Mouse (Mus musculus) stomach, embryonic 16.5 days (tissue): ENCODE data around the gene Aqr. TPM values are rescaled to one million over a fixed set of nuclear protein-coding genes. Genes with fewer than 3 reads are reported as not detected.

Source experiments
- ATAC-seq: fragments of 200-750 bp; cut with Nextera tagmentation; 2 replicates; pipeline ENCODE4 v1.8.0; 2017; ENCODE audit warnings: moderate number of reproducible peaks, moderate TSS enrichment; ENCODE audit not compliant: insufficient read depth, low FRiP score
- H3K27ac ChIP-seq: fragments of 300-500 bp; sonication (generic); 2 replicates; pipeline ENCODE4 v1.5.1; 2014; ENCODE audit warnings: low read length
- H3K27me3 ChIP-seq: fragments of 300-500 bp; sonication (generic); 2 replicates; pipeline ENCODE4 v1.6.1; 2014; ENCODE audit warnings: low read length, control low read depth, mixed read lengths; ENCODE audit not compliant: control insufficient read depth, insufficient read depth
- H3K36me3 ChIP-seq: fragments of 300-500 bp; sonication (generic); 2 replicates; pipeline ENCODE4 v1.6.1; 2014; ENCODE audit warnings: low read length; ENCODE audit not compliant: control insufficient read depth, insufficient read depth
- H3K4me1 ChIP-seq: fragments of 300-500 bp; sonication (generic); 2 replicates; pipeline ENCODE4 v1.6.1; 2014; ENCODE audit warnings: low read length, control low read depth, mixed read lengths; ENCODE audit not compliant: control insufficient read depth, insufficient read depth
- H3K4me2 ChIP-seq: fragments of 300-500 bp; sonication (generic); 2 replicates; pipeline ENCODE4 v1.6.1; 2014; ENCODE audit warnings: low read depth, low read length, mixed read lengths
- H3K4me3 ChIP-seq: fragments of 300-500 bp; sonication (generic); replicated peaks from 2 replicates; pipeline ENCODE4 v1.5.1; 2014; ENCODE audit warnings: mild to moderate bottlenecking, low read length
- H3K9ac ChIP-seq: fragments of 300-500 bp; sonication (generic); 2 replicates; pipeline ENCODE4 v1.6.1; 2014; ENCODE audit warnings: low read length
- H3K9me3 ChIP-seq: fragments of 300-500 bp; sonication (generic); replicated peaks from 2 replicates; pipeline ENCODE4 v1.6.1; 2016; ENCODE audit warnings: low read length, control low read depth; ENCODE audit not compliant: control insufficient read depth
- WGBS: fragments of 180-500 bp; shearing (Covaris S2); extraction: QIAGEN DNeasy Blood & Tissue Kit; methylation state at CpG from one replicate; pipeline ENCODE4 v1.1.7; 2014; 5-methylcytosine and 5-hydroxymethylcytosine counted together
- polyA plus RNA-seq: library from polyadenylated mRNA; unstranded; fragments of >200 nt; fragmentation: Nextera tagmentation; extraction: Ambion mirVana; gene quantifications from 2 replicates; pipeline ENCODE4 v1.2.1, GENCODE M21; 2015

Aqr gene
- polyA plus RNA-seq, 1 experiment from 2014 or later = 40.5 TPM

GRCm38 (mm10) chr2:114099109-114099508 is 87.7 kb downstream of the Aqr start:
- no peak overlapping the region for H3K9ac ChIP-seq
- H3K36me3 ChIP-seq = peaks cover 15% of the 10 kb centered on the region
- H3K4me2 ChIP-seq = no peak overlapping the region
- H3K9me3 ChIP-seq = no peaks in the 10 kb centered on the region
- no peak overlapping the region for H3K4me3 ChIP-seq
- H3K27ac ChIP-seq = no peak overlapping the region
- no peak for ATAC-seq
- no peaks in the 10 kb centered on the region for H3K4me1 ChIP-seq
- WGBS = 91% methylated on average over 5 of the region's 5 CpGs
- no peaks in the 10 kb centered on the region for H3K27me3 ChIP-seq

- 88% methylated on average over 4 of the region's 4 CpGs for WGBS
- H3K4me1 ChIP-seq = 0 out of 2 replicates have a peak, but pooled peaks cover 5% of the 10 kb centered on the region
- H3K9ac ChIP-seq = no peak overlapping the region
- H3K4me3 ChIP-seq = no peak overlapping the region
- no peak overlapping the region for H3K27ac ChIP-seq
- no peaks in the 10 kb centered on the region for H3K9me3 ChIP-seq
- peaks cover 8% of the 10 kb centered on the region; the same call in 1 of the 2 replicates for H3K36me3 ChIP-seq
- no peaks in the 10 kb centered on the region for H3K27me3 ChIP-seq
- H3K4me2 ChIP-seq = no peak overlapping the region
- ATAC-seq = no peak
Observed at GRCm38 (mm10) chr2:114097627-114098026, 89.2 kb downstream of the Aqr start.

- peaks cover 4% of the 10 kb centered on the region; the same call in 1 of the 2 replicates for H3K36me3 ChIP-seq
- H3K27me3 ChIP-seq = no peaks in the 10 kb centered on the region
- 0 out of 2 replicates have a peak, but pooled peaks cover 5% of the 10 kb centered on the region for H3K4me1 ChIP-seq
- H3K4me3 ChIP-seq = no peak overlapping the region
- no peak overlapping the region for H3K27ac ChIP-seq
- H3K9me3 ChIP-seq = no peaks in the 10 kb centered on the region
- no peak for ATAC-seq
- no peak overlapping the region for H3K4me2 ChIP-seq
- 82% methylated on average over 1 of the region's 1 CpGs for WGBS
- H3K9ac ChIP-seq = no peak overlapping the region
Observed at GRCm38 (mm10) chr2:114096570-114096969, 90.3 kb downstream of the Aqr start.

GRCm38 (mm10) chr2:114095348-114095747 is 91.5 kb downstream of the Aqr start:
- no peak overlapping the region for H3K4me2 ChIP-seq
- H3K36me3 ChIP-seq = no peaks in the 10 kb centered on the region
- no peaks in the 10 kb centered on the region for H3K9me3 ChIP-seq
- no peaks in the 10 kb centered on the region for H3K27me3 ChIP-seq
- no peak for ATAC-seq
- WGBS = 72% methylated on average over 5 of the region's 5 CpGs
- no peak overlapping the region for H3K4me3 ChIP-seq
- H3K4me1 ChIP-seq = 0 out of 2 replicates have a peak, but pooled peaks cover 5% of the 10 kb centered on the region
- H3K9ac ChIP-seq = no peak overlapping the region
- H3K27ac ChIP-seq = no peak overlapping the region

- Histone ChIP-seq H3K4me1 (0 out of 2 replicates have a peak, but pooled peaks cover 5% of the 10 kb centered on the region), H3K36me3 (no peaks in the 10 kb centered on the region), H3K27me3 (no peaks in the 10 kb centered on the region), H3K4me2 (no peak overlapping the region), H3K9me3 (no peaks in the 10 kb centered on the region), H3K4me3 (no peak overlapping the region), H3K27ac (no peak overlapping the region), H3K9ac (no peak overlapping the region)
- no peak for ATAC-seq
- WGBS = 100% methylated on average over 1 of the region's 1 CpGs
Observed at GRCm38 (mm10) chr2:114094696-114095095, 92.1 kb downstream of the Aqr start.

GRCm38 (mm10) chr2:114093577-114093976 is 93.2 kb downstream of the Aqr start:
- H3K36me3 ChIP-seq = no peaks in the 10 kb centered on the region
- no peak overlapping the region for H3K4me3 ChIP-seq
- 38% methylated on average over 9 of the region's 9 CpGs for WGBS
- no peaks in the 10 kb centered on the region for H3K9me3 ChIP-seq
- 0 out of 2 replicates have a peak overlapping the region, but pooled peaks have one; percentile 24 for H3K4me2 ChIP-seq
- H3K9ac ChIP-seq = no peak overlapping the region; the same call in 1 of the 2 replicates
- H3K27ac ChIP-seq = no peak overlapping the region
- 0 out of 2 replicates have a peak, but pooled peaks cover 5% of the 10 kb centered on the region for H3K4me1 ChIP-seq
- no peak for ATAC-seq
- no peaks in the 10 kb centered on the region for H3K27me3 ChIP-seq

- WGBS = 80% methylated on average over 3 of the region's 3 CpGs
- Histone ChIP-seq H3K4me3 (no peak overlapping the region), H3K9ac (no peak overlapping the region), H3K27ac (no peak overlapping the region), H3K36me3 (no peaks in the 10 kb centered on the region), H3K4me2 (no peak overlapping the region), H3K4me1 (0 out of 2 replicates have a peak, but pooled peaks cover 5% of the 10 kb centered on the region), H3K9me3 (no peaks in the 10 kb centered on the region), H3K27me3 (no peaks in the 10 kb centered on the region)
- ATAC-seq = no peak
Observed at GRCm38 (mm10) chr2:114089862-114090261, 97.0 kb downstream of the Aqr start.

GRCm38 (mm10) chr2:114087271-114087670 is 99.6 kb downstream of the Aqr start:
- no peak overlapping the region for H3K27ac ChIP-seq
- H3K9me3 ChIP-seq = no peaks in the 10 kb centered on the region
- H3K4me3 ChIP-seq = no peak overlapping the region
- no peaks in the 10 kb centered on the region for H3K27me3 ChIP-seq
- no peak overlapping the region for H3K4me2 ChIP-seq
- no peak overlapping the region for H3K9ac ChIP-seq
- 65% methylated on average over 1 of the region's 1 CpGs for WGBS
- no peaks in the 10 kb centered on the region for H3K4me1 ChIP-seq
- no peaks in the 10 kb centered on the region for H3K36me3 ChIP-seq
- ATAC-seq = no peak

- Histone ChIP-seq H3K4me2 (no peak overlapping the region), H3K9me3 (no peaks in the 10 kb centered on the region), H3K4me1 (no peaks in the 10 kb centered on the region), H3K36me3 (no peaks in the 10 kb centered on the region), H3K4me3 (no peak overlapping the region), H3K9ac (no peak overlapping the region), H3K27ac (no peak overlapping the region), H3K27me3 (no peaks in the 10 kb centered on the region)
- ATAC-seq = no peak
- WGBS = 81% methylated on average over 2 of the region's 2 CpGs
Observed at GRCm38 (mm10) chr2:114071876-114072275, 114.9 kb downstream of the Aqr start.
